Mouse (Mus musculus): ENCODE data around the gene Ppm1h. TPM values are rescaled to one million over a fixed set of nuclear protein-coding genes. Genes with fewer than 3 reads are reported as not detected.

Gene Ppm1h
- polyA plus RNA-seq, 1 experiment from 2014 or later, result 2.2 TPM

DNA sequence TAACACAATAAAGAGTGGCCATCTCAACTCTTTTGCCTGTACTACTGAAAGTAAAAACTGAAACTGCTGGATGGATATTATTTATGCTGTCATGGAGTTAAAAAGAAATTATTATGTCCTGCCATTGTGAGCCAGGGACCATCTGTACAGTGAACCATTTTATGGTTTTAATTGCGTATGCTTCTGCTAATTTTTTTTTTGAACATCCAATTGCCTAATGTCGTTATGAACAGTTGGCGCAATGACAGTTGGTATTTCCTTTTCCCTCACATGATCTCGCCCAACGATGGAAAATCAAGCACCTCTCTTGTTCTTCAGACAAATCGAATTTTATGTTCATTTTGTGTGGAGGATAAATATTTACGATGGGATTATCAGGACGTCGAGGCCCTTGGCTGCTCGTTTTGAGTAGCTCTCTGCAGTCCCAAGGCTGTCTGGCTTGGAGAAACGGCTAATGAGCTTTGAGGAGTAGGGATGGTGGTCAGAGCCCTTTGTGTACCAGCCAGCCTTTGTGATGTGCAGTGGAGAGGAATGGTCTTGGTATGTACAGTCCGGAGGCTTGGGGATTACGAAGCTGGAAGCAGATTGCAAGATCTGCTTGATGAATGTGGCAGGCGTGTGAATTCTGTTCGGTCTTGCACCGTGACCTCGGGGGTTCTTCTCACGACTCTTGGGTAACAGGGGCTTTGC is 183.3 kb downstream of the Ppm1h start:
- 72% methylated on average over 18 of the region's 18 CpGs for WGBS (ENCODE audit: insufficient replicate concordance)
- no peaks in the 10 kb centered on the region for H3K27me3 ChIP-seq

GRCm38 (mm10) chr10:122862386-122863023 is 183.9 kb downstream of the Ppm1h start:
- no peak overlapping the region for H3K4me3 ChIP-seq (replicated peaks)
- no peaks in the 10 kb centered on the region for H3K4me1 ChIP-seq (replicated peaks)
- no peak overlapping the region for H3K9ac ChIP-seq
- no peaks in the 10 kb centered on the region for H3K9me3 ChIP-seq (replicated peaks)
- no peak for ATAC-seq (ENCODE audit: insufficient read depth)
- H3K36me3 ChIP-seq (replicated peaks), result no peaks in the 10 kb centered on the region
- no peak overlapping the region for H3K4me2 ChIP-seq
- H3K27me3 ChIP-seq, result no peaks in the 10 kb centered on the region
- no peak overlapping the region for H3K27ac ChIP-seq (replicated peaks)
- 75% methylated on average over 17 of the region's 17 CpGs for WGBS (ENCODE audit: insufficient replicate concordance)

More for the DNA sequence above, 183.3 kb downstream of the Ppm1h start:
- Histone ChIP-seq H3K9ac (no peak overlapping the region), H3K4me2 (no peak overlapping the region), H3K4me3 (replicated peaks) (no peak overlapping the region), H3K36me3 (replicated peaks) (no peaks in the 10 kb centered on the region), H3K9me3 (replicated peaks) (no peaks in the 10 kb centered on the region), H3K27ac (replicated peaks) (no peak overlapping the region), H3K4me1 (replicated peaks) (no peaks in the 10 kb centered on the region)
- no peak for ATAC-seq (ENCODE audit: insufficient read depth)

GRCm38 (mm10) chr10:122869865-122870503 is 191.4 kb downstream of the Ppm1h start:
- Histone ChIP-seq H3K9me3 (replicated peaks) (no peaks in the 10 kb centered on the region), H3K27ac (replicated peaks) (no peak overlapping the region), H3K4me2 (no peak overlapping the region), H3K4me3 (replicated peaks) (no peak overlapping the region), H3K36me3 (replicated peaks) (no peaks in the 10 kb centered on the region), H3K4me1 (replicated peaks) (no peaks in the 10 kb centered on the region), H3K9ac (no peak overlapping the region), H3K27me3 (no peaks in the 10 kb centered on the region)
- no peak for ATAC-seq (ENCODE audit: insufficient read depth)
- WGBS (ENCODE audit: insufficient replicate concordance), result 57% methylated on average over 8 of the region's 8 CpGs

GRCm38 (mm10) chr10:122870848-122871494 is 192.4 kb downstream of the Ppm1h start:
- Histone ChIP-seq H3K4me2 (no peak overlapping the region), H3K9ac (no peak overlapping the region), H3K27ac (replicated peaks) (no peak overlapping the region), H3K9me3 (replicated peaks) (no peaks in the 10 kb centered on the region), H3K4me3 (replicated peaks) (no peak overlapping the region), H3K27me3 (no peaks in the 10 kb centered on the region), H3K4me1 (replicated peaks) (no peaks in the 10 kb centered on the region), H3K36me3 (replicated peaks) (no peaks in the 10 kb centered on the region)
- no peak for ATAC-seq (ENCODE audit: insufficient read depth)
- 61% methylated on average over 3 of the region's 3 CpGs for WGBS (ENCODE audit: insufficient replicate concordance)

GRCm38 (mm10) chr10:122872720-122873119 is 194.2 kb downstream of the Ppm1h start:
- H3K9ac ChIP-seq, result no peak overlapping the region
- no peak overlapping the region for H3K4me2 ChIP-seq
- no peaks in the 10 kb centered on the region for H3K27me3 ChIP-seq
- H3K36me3 ChIP-seq (replicated peaks), result no peaks in the 10 kb centered on the region
- ATAC-seq (ENCODE audit: insufficient read depth), result no peak
- H3K4me3 ChIP-seq (replicated peaks), result no peak overlapping the region
- no peaks in the 10 kb centered on the region for H3K9me3 ChIP-seq (replicated peaks)
- H3K27ac ChIP-seq (replicated peaks), result no peak overlapping the region
- no peaks in the 10 kb centered on the region for H3K4me1 ChIP-seq (replicated peaks)
- 72% methylated on average over 8 of the region's 8 CpGs for WGBS (ENCODE audit: insufficient replicate concordance)

- Histone ChIP-seq H3K27me3 (no peaks in the 10 kb centered on the region), H3K4me1 (replicated peaks) (no peaks in the 10 kb centered on the region), H3K27ac (replicated peaks) (no peak overlapping the region), H3K4me3 (replicated peaks) (no peak overlapping the region), H3K36me3 (replicated peaks) (no peaks in the 10 kb centered on the region), H3K9ac (no peak overlapping the region), H3K9me3 (replicated peaks) (no peaks in the 10 kb centered on the region), H3K4me2 (no peak overlapping the region)
- WGBS (ENCODE audit: insufficient replicate concordance), result 50% methylated on average over 4 of the region's 4 CpGs
- ATAC-seq (ENCODE audit: insufficient read depth), result no peak
These were observed 198.4 kb downstream of the Ppm1h start for GRCm38 (mm10) chr10:122876964-122877363.

- 71% methylated on average over 2 of the region's 2 CpGs for WGBS (ENCODE audit: insufficient replicate concordance)
- Histone ChIP-seq H3K27me3 (no peaks in the 10 kb centered on the region), H3K4me1 (replicated peaks) (no peaks in the 10 kb centered on the region)
These were observed 198.9 kb downstream of the Ppm1h start for GRCm38 (mm10) chr10:122877436-122877835.

DNA sequence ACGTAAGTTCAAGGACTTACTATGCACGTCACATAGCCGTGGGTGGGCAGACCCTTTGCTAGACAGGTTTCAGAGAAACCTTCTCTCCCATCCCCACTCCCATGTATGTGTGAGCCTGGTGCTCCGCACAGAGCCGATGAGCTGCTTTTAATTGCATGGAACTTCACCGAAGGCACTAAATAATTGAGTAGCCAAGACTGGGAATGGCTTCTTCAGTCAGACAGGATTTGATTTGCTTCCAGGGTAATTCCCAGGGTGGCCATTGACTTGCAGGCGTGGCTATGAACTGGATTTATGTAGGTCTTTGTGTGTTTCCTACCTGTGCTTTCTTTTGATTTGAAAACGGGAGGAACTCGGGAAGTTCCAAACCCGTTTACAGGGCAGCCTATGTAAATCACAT is 202.9 kb downstream of the Ppm1h start:
- WGBS (ENCODE audit: insufficient replicate concordance), result 72% methylated on average over 10 of the region's 10 CpGs

More at GRCm38 (mm10) chr10:122877436-122877835, 198.9 kb downstream of the Ppm1h start:
- no peak overlapping the region for H3K4me3 ChIP-seq (replicated peaks)
- no peaks in the 10 kb centered on the region for H3K36me3 ChIP-seq (replicated peaks)
- H3K27ac ChIP-seq (replicated peaks), result no peak overlapping the region
- no peaks in the 10 kb centered on the region for H3K9me3 ChIP-seq (replicated peaks)
- H3K4me2 ChIP-seq, result no peak overlapping the region
- no peak overlapping the region for H3K9ac ChIP-seq
- no peak for ATAC-seq (ENCODE audit: insufficient read depth)

GRCm38 (mm10) chr10:122882614-122883013 is 204.1 kb downstream of the Ppm1h start:
- Histone ChIP-seq H3K9ac (no peak overlapping the region), H3K9me3 (replicated peaks) (no peaks in the 10 kb centered on the region), H3K27ac (replicated peaks) (no peak overlapping the region), H3K36me3 (replicated peaks) (no peaks in the 10 kb centered on the region), H3K4me3 (replicated peaks) (no peak overlapping the region), H3K4me2 (no peak overlapping the region), H3K27me3 (no peaks in the 10 kb centered on the region), H3K4me1 (replicated peaks) (no peaks in the 10 kb centered on the region)
- WGBS (ENCODE audit: insufficient replicate concordance), result 18% methylated on average over 4 of the region's 4 CpGs
- ATAC-seq (ENCODE audit: insufficient read depth), result no peak

More for the DNA sequence above, 202.9 kb downstream of the Ppm1h start:
- Histone ChIP-seq H3K36me3 (replicated peaks) (no peaks in the 10 kb centered on the region), H3K27ac (replicated peaks) (no peak overlapping the region), H3K9me3 (replicated peaks) (no peaks in the 10 kb centered on the region), H3K9ac (no peak overlapping the region), H3K27me3 (no peaks in the 10 kb centered on the region), H3K4me1 (replicated peaks) (no peaks in the 10 kb centered on the region), H3K4me2 (no peak overlapping the region), H3K4me3 (replicated peaks) (no peak overlapping the region)
- ATAC-seq (ENCODE audit: insufficient read depth), result no peak

DNA sequence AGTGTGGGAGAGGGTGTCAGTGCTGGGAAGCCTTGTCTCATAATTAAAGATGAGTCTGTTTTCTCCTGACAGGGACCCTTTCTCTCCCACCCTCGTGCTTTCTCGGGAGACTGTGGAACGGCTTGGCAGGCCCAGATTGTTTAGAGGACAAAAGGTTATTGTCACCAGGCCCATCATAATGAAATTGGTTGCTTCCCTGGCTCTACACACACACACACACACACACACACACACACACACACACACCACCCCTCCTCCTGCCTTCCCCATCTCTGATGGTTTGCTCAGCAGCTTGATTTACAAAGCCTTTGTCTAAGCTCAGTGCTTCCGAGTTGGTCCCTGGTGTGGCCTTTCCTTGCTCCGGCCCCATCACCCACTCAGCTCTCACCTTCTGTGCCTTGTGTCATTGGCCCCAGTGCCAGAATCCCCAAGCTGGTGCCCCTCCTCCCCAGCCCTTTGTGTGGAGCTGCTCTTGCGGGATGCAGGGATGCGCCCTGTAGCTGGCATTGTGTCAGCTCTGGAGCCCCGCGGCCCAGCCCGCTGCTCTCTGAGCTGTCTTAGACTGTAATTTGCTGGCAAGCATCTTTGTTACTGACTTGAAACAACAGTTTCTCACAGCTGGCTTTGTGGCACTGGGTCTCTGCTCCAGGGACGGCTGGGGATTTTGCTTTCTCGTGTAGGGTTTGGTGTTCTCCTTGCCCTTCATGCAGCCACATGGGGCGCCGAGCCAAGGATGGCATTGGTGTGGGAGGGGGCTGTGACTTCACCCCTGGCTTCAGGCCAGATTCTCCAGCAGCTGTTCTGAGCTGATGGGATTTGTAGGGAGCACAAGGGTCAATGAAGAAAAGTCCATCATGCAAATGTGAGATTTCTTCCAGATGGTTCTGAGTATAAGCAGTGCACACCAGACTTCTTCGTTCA is 205.5 kb downstream of the Ppm1h start:
- H3K9me3 ChIP-seq (replicated peaks), result no peaks in the 10 kb centered on the region
- H3K4me2 ChIP-seq, result no peak overlapping the region
- no peaks in the 10 kb centered on the region for H3K27me3 ChIP-seq
- no peak overlapping the region for H3K9ac ChIP-seq
- no peak overlapping the region for H3K4me3 ChIP-seq (replicated peaks)
- WGBS (ENCODE audit: insufficient replicate concordance), result 61% methylated on average over 15 of the region's 15 CpGs
- H3K27ac ChIP-seq (replicated peaks), result no peak overlapping the region
- no peak for ATAC-seq (ENCODE audit: insufficient read depth)
- no peaks in the 10 kb centered on the region for H3K4me1 ChIP-seq (replicated peaks)
- no peaks in the 10 kb centered on the region for H3K36me3 ChIP-seq (replicated peaks)

All from liver, embryonic 15.5 days (tissue).